Mouse (Mus musculus) lung, embryonic 15.5 days (tissue): ENCODE measurements at regions not wholly inside any gene's neighbourhood (a gene's known extent, or its start where the extent isn't known, plus 50 kb on each side); places are given as distances from the start of the nearest gene placed in this dataset.
A peak's percentile ranks its signal among the peaks of the same experiment; 100 is the strongest.

Experiments
- ATAC-seq: fragments of 200-750 bp; cut with Nextera tagmentation; 2 replicates; pipeline ENCODE4 v1.8.0; 2017; ENCODE audit warnings: moderate number of reproducible peaks, borderline replicate concordance; ENCODE audit not compliant: low FRiP score, low TSS enrichment; ENCODE audit errors: extremely low read depth
- H3K27ac ChIP-seq: fragments of 300-500 bp; sonication (generic); 2 replicates; pipeline ENCODE4 v1.5.1; 2015; ENCODE audit warnings: moderate library complexity, mild to moderate bottlenecking, inconsistent platforms
- H3K27me3 ChIP-seq: fragments of 300-500 bp; sonication (generic); 2 replicates; pipeline ENCODE4 v1.6.1; 2015; ENCODE audit warnings: inconsistent platforms
- H3K36me3 ChIP-seq: fragments of 300-500 bp; sonication (generic); 2 replicates; pipeline ENCODE4 v1.6.1; 2015; ENCODE audit warnings: inconsistent platforms
- H3K4me1 ChIP-seq: fragments of 300-500 bp; sonication (generic); 2 replicates; pipeline ENCODE4 v1.6.1; 2015; ENCODE audit warnings: inconsistent platforms
- H3K4me2 ChIP-seq: fragments of 300-500 bp; sonication (generic); 2 replicates; pipeline ENCODE4 v1.6.1; 2015; ENCODE audit warnings: inconsistent platforms, mild to moderate bottlenecking, moderate library complexity
- H3K4me3 ChIP-seq: fragments of 300-500 bp; sonication (generic); 2 replicates; pipeline ENCODE4 v1.5.1; 2015; ENCODE audit warnings: mild to moderate bottlenecking, inconsistent platforms
- H3K9ac ChIP-seq: fragments of 300-500 bp; sonication (generic); 2 replicates; pipeline ENCODE4 v1.6.1; 2015; ENCODE audit warnings: inconsistent platforms
- H3K9me3 ChIP-seq: fragments of 300-500 bp; sonication (generic); 2 replicates; pipeline ENCODE4 v1.6.1; 2016; ENCODE audit warnings: inconsistent platforms
- WGBS: fragments of 180-500 bp; shearing (Covaris S2); methylation state at CpG from one replicate; pipeline ENCODE4 v1.1.7; 2015; 5-methylcytosine and 5-hydroxymethylcytosine counted together

DNA sequence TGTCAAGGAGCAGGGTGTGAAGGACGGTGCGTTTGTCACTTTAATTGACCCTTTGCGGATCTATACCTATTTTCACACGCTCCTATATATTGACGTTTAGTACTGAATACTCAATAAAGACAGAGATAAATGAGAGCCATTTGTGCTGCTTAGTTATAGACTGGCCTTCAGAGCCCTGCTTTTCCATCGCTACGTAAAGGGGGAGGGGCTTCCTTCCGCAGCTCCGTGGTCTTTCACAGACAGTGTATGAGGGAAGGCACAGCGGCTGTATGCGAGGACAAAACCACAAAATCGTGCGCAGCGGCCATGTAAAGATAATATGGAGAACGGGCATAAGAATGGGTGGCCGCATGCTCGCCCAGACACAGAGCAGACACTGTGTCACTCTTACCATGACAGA is 58.4 kb upstream of the Pced1b start:
- ATAC-seq, result no peak
- Histone ChIP-seq H3K27me3 (no peaks in the 10 kb centered on the region), H3K4me2 (no peak overlapping the region), H3K4me1 (no peaks in the 10 kb centered on the region; the same call in 1 of the 2 replicates), H3K9me3 (no peaks in the 10 kb centered on the region), H3K4me3 (no peak overlapping the region), H3K36me3 (no peaks in the 10 kb centered on the region), H3K9ac (no peak overlapping the region), H3K27ac (no peak overlapping the region)
- 73% methylated on average over 17 of the region's 17 CpGs for WGBS

DNA sequence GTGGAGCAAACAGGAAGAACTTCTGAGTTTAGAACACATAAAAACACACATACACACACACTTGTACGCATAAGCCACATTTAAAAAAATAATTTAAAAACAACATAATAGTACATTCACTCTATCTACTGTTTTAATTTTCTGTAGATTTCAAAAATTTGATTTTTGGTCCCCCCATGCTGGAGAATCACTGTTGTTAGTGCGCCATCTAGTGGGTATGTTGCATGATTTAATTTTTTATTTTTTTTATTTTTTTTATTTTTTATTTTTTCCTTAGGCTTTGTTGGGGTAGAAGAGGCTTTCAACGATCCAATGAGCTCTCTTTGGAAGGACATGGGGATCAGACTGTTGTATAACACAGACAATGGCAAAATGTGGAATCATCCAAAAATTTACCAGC is 59.1 kb upstream of the Pced1b start:
- Histone ChIP-seq H3K4me1 (no peaks in the 10 kb centered on the region; the same call in none of the 2 replicates), H3K9me3 (no peaks in the 10 kb centered on the region), H3K36me3 (no peaks in the 10 kb centered on the region), H3K4me2 (no peak overlapping the region), H3K9ac (no peak overlapping the region), H3K27me3 (no peaks in the 10 kb centered on the region), H3K27ac (no peak overlapping the region), H3K4me3 (no peak overlapping the region)
- 24% methylated on average over 3 of the region's 3 CpGs for WGBS
- no peak for ATAC-seq

DNA sequence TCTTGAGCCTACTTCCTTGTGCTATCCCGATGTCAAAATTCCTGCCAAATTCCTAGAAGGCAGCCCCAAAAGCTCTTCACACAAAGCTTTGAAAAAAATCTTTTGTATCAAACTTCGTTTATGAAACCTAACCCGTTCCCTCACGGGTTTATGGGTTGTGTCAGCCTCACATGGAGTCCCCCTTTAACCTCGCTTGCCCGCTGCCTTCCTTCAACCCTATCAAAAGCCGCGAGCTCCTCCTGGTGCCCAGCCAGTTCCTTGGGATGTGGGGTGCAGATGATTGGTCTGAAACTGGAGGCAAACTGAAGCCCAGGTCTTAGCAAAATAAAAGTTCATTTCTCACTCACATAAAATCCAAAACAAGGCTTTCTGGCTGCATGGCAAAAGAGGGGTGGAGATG is 60.9 kb upstream of the Pced1b start:
- peaks cover 3% of the 10 kb centered on the region for H3K4me1 ChIP-seq
- H3K27me3 ChIP-seq, result no peaks in the 10 kb centered on the region
- H3K4me3 ChIP-seq, result no peak overlapping the region
- no peaks in the 10 kb centered on the region for H3K36me3 ChIP-seq
- H3K9me3 ChIP-seq, result no peaks in the 10 kb centered on the region
- WGBS, result 37% methylated on average over 8 of the region's 8 CpGs
- H3K9ac ChIP-seq, result no peak overlapping the region
- H3K4me2 ChIP-seq, result no peak overlapping the region
- no peak overlapping the region for H3K27ac ChIP-seq
- peak; percentile 74; the same call in 1 of the 2 replicates for ATAC-seq

DNA sequence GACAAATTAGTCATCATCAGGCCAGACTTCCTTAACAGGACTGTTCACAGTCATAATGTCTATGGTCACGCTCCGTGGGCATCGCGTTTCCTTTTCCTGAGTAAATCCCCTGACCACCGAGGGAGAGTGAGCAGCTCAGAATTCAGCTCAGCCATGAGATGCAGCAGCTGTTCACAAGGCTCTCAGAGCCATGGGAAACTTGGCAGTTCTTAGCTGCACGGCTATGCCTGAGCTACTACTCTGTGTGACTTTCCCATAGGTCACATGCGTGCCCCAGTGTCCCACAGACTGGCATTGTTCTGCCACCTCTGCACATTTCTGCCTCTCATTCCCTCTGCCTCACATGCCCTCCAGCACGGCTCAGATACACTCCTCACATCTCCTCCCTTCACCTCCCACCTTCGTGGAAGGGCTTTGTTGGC is 64.3 kb upstream of the Pced1b start:
- Histone ChIP-seq H3K4me1 (peaks cover 6% of the 10 kb centered on the region), H3K27me3 (no peaks in the 10 kb centered on the region), H3K4me2 (no peak overlapping the region), H3K9me3 (no peaks in the 10 kb centered on the region), H3K4me3 (no peak overlapping the region), H3K9ac (no peak overlapping the region), H3K36me3 (no peaks in the 10 kb centered on the region), H3K27ac (no peak overlapping the region)
- ATAC-seq, result peak; percentile 61
- WGBS, result 33% methylated on average over 9 of the region's 9 CpGs

DNA sequence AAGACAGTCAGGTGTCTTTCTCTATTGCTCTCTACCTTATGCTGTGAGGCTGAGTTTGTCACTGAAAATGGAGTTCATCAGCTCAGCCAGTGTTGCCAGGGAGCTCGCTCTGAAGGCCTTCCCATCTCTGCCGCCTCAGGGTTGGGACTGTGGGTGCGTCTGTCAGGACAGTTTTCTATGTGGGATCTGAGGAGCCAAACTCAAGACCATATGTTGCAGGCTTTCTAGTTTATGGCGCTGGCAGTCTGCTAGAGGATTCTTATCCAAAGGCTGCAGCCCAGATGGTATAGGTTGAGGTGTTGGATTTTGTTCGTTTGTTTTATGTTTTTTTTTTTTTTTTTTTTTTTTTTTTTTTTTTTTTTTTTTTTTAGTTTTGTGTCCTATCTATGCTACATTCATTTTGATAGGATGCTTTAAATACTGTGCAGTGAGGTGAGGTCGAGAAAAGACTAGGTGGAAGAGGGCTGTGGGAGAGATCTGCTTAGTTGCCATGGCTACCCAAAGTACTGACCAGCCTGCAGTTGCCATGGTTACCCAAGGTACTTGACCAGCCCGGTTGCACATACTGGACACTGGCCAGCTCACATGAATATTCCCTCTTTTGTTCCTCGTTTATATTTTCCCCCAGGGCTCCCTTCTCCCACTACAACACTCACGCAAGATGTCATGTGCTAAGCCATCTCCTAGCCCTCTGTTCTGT is 65.8 kb upstream of the Pced1b start:
- Histone ChIP-seq H3K9ac (no peak overlapping the region), H3K4me2 (no peak overlapping the region), H3K27me3 (no peaks in the 10 kb centered on the region), H3K27ac (no peak overlapping the region), H3K4me3 (no peak overlapping the region), H3K36me3 (no peaks in the 10 kb centered on the region), H3K4me1 (peaks cover 6% of the 10 kb centered on the region), H3K9me3 (no peaks in the 10 kb centered on the region)
- no peak for ATAC-seq
- 59% methylated on average over 9 of the region's 9 CpGs for WGBS

DNA sequence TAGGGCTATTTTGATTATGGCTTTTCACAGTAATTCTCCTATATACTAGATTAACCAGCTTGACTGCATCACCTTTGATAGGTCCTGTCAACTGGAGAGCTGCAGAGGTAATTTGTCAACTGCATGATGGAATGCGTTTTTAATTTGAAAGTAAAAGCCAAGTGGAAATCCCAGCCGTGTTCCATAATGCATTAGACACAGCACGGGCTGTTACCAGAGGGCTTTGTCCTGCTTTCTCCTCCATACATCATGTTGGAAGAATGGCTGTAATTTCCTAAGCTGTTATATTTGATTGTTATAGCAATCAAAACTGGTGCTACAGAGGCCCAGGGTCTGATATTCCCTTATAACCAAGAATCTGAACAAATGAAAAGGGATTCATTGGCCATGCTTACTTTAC is 68.6 kb upstream of the Pced1b start:
- Histone ChIP-seq H3K9me3 (no peaks in the 10 kb centered on the region), H3K9ac (no peak overlapping the region), H3K4me2 (no peak overlapping the region), H3K27me3 (no peaks in the 10 kb centered on the region), H3K4me1 (peaks cover 23% of the 10 kb centered on the region), H3K27ac (no peak overlapping the region), H3K4me3 (no peak overlapping the region), H3K36me3 (no peaks in the 10 kb centered on the region)
- WGBS, result 64% methylated on average over 3 of the region's 3 CpGs
- no peak for ATAC-seq

DNA sequence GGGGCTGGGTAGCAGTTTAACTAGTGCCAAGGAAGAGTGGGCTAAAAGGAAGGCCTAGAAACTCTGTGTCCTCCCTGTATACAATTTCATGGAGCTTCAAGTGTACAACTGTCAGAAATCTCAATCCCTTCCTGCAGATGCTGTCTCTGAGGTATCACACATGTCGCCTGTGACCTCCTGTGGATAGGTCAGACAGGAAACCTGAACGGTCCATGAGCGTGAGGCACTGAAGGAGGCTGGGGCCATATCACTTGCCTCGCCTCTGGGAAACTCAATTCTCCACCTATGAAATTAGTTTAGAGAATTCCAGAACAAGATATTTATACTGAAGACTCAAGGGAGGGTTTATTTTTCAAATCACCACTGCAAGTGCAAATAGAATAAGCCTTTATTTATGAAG is 69.1 kb upstream of the Pced1b start:
- H3K4me2 ChIP-seq, result no peak overlapping the region
- no peak overlapping the region for H3K27ac ChIP-seq
- ATAC-seq, result no peak
- H3K4me1 ChIP-seq, result peaks cover 26% of the 10 kb centered on the region
- WGBS, result 59% methylated on average over 4 of the region's 4 CpGs
- H3K27me3 ChIP-seq, result no peaks in the 10 kb centered on the region
- H3K9me3 ChIP-seq, result no peaks in the 10 kb centered on the region
- H3K9ac ChIP-seq, result no peak overlapping the region
- H3K36me3 ChIP-seq, result no peaks in the 10 kb centered on the region
- no peak overlapping the region for H3K4me3 ChIP-seq

DNA sequence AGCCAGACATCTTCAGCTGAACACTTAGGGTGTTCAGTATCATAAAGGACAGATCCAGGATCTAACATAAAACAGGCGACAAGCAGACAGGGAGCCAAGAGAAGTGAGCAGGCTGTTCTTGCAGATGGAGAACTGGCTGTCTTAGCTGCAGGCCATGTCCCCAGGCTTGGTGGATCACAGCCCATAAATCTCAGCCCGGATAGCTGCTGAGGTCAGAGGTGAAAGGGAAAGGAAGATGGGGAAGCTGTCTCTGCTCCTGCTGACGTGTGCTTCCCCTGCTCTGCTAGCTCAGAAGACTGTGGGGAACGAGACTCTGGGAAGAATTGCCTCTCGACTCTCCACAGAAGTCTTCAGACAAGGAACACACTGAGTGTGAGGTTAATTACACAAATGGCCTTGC is 71.9 kb upstream of the Pced1b start:
- ATAC-seq, result peak; percentile 93
- 17% methylated on average over 5 of the region's 5 CpGs for WGBS

DNA sequence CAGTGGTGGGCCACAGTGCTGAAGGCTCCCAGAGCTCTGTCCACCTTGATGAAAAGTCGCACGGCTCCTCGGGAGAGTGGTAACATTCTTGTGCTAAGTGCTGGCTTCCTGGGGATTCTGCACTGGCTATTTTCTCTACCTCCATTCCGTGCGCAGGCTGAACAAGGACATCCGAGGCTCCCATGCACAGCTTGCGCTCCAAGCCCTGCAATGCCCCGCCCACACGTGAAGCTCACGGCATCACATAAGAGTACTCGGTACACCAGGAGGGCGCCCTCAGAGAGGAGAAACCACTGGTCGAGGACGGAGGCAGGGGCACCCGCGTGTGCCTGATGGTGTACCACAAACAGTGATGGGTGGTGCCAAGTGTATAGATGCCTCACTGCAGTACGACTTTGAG is 73.7 kb upstream of the Pced1b start:
- Histone ChIP-seq H3K9ac (no peak overlapping the region), H3K27ac (no peak overlapping the region), H3K9me3 (no peaks in the 10 kb centered on the region), H3K4me3 (no peak overlapping the region), H3K27me3 (no peaks in the 10 kb centered on the region), H3K4me1 (peaks cover 22% of the 10 kb centered on the region), H3K36me3 (no peaks in the 10 kb centered on the region), H3K4me2 (no peak overlapping the region)
- no peak for ATAC-seq
- 69% methylated on average over 17 of the region's 17 CpGs for WGBS

More for the DNA sequence above, 71.9 kb upstream of the Pced1b start:
- H3K36me3 ChIP-seq, result no peaks in the 10 kb centered on the region
- no peaks in the 10 kb centered on the region for H3K9me3 ChIP-seq
- H3K9ac ChIP-seq, result no peak overlapping the region
- H3K27ac ChIP-seq, result peak overlapping the region; percentile 68
- no peak overlapping the region for H3K4me2 ChIP-seq
- no peaks in the 10 kb centered on the region for H3K27me3 ChIP-seq
- H3K4me1 ChIP-seq, result peaks cover 22% of the 10 kb centered on the region
- no peak overlapping the region for H3K4me3 ChIP-seq

DNA sequence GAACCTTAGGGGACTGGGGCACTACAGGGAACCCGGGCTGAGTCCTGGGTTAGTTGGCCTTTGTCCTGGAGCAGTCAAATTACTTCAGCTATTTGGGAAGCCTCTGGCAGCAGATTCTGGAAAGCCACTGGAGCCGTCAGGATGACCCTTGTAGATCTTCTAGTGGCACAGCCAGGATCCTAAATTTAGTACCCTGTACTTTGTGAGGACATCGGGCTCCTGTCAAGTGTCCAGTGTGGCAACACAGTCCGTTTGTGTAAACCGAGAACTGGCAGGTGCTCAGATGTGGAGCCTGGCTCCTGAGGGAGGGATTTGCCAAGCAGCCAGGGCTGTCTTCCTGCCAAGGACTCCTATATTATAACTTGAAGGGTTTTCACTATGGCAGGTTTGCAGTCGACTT is 76.8 kb upstream of the Pced1b start:
- Histone ChIP-seq H3K4me1 (peaks cover 17% of the 10 kb centered on the region), H3K36me3 (no peaks in the 10 kb centered on the region), H3K9me3 (no peaks in the 10 kb centered on the region), H3K27ac (no peak overlapping the region), H3K4me2 (no peak overlapping the region), H3K4me3 (no peak overlapping the region), H3K27me3 (no peaks in the 10 kb centered on the region), H3K9ac (no peak overlapping the region)
- WGBS, result 60% methylated on average over 6 of the region's 6 CpGs
- no peak for ATAC-seq

DNA sequence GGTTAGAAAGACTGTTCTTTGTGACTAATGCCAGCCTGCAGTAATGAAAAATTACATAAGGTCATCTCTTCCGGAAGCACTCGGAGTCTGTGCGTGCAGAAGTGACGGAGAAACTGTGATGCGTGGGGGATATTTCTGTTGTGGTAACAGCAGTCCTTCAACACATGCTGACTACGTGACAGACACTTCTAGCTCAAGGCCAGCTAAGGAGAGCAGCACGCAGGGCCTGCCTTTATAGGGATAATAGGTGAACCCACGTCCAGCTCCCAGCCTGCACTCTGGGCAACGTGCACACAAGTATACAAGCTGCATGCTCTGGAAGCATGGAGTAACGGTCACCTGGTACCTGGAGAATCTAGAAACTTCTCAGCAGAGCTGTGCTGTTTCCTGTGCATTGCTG is 77.5 kb upstream of the Pced1b start:
- ATAC-seq, result no peak

DNA sequence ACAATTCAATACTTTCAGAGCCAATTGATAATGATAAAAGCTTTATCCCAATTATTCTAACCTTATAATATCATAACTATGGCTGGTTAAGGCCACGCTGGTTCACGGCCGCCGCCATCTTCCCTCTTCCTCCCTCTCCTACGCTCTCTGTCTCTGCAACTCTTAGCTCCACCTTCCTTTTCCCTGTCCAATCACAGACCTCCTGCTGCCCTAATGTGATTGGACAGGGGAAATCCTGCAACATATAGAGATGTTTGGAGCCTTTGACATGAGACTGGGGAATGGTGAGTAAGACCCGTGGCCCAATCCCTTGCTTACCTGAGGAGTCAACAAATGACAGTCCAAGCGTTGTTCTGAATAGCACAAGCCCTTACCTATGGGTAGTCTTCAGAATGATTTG is 79.8 kb upstream of the Pced1b start:
- 95% methylated on average over 7 of the region's 7 CpGs for WGBS

More for the DNA sequence above, 77.5 kb upstream of the Pced1b start:
- Histone ChIP-seq H3K9me3 (no peaks in the 10 kb centered on the region), H3K4me1 (peaks cover 14% of the 10 kb centered on the region), H3K4me2 (no peak overlapping the region), H3K27ac (no peak overlapping the region), H3K36me3 (no peaks in the 10 kb centered on the region), H3K4me3 (no peak overlapping the region), H3K9ac (no peak overlapping the region), H3K27me3 (no peaks in the 10 kb centered on the region)
- WGBS, result 65% methylated on average over 10 of the region's 10 CpGs

DNA sequence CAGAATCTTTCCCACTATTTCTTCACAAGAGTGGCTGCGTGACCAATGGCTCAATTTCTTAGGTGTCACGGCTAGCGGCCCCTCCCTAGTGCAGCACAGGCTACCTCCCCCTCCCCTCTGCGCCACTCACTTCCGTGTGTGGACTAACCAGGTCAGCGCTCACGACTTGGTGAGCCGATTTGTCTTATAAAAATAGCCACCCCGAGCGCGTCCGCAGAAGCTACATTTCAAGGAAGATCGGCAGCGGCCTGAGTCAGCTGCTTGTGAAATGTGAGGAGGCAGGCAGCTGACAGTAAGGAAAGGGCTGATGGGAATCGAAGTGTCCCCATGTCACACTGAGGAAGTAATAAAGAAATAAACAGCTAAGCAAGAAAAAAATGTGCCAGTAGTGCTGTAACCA is 82.3 kb upstream of the Pced1b start:
- Histone ChIP-seq H3K27me3 (no peaks in the 10 kb centered on the region), H3K27ac (no peak overlapping the region), H3K9me3 (no peaks in the 10 kb centered on the region), H3K36me3 (no peaks in the 10 kb centered on the region), H3K4me1 (no peaks in the 10 kb centered on the region), H3K9ac (no peak overlapping the region), H3K4me3 (no peak overlapping the region), H3K4me2 (peak overlapping the region; percentile 15; the same call in 1 of the 2 replicates)
- no peak for ATAC-seq
- WGBS, result 49% methylated on average over 15 of the region's 15 CpGs

More for the DNA sequence above, 79.8 kb upstream of the Pced1b start:
- Histone ChIP-seq H3K4me3 (no peak overlapping the region), H3K36me3 (no peaks in the 10 kb centered on the region), H3K27me3 (no peaks in the 10 kb centered on the region), H3K27ac (no peak overlapping the region), H3K9ac (no peak overlapping the region), H3K9me3 (no peaks in the 10 kb centered on the region), H3K4me2 (no peak overlapping the region), H3K4me1 (no peaks in the 10 kb centered on the region)
- ATAC-seq, result no peak
